Mouse (Mus musculus): ENCODE results near the gene Ammecr1.

- TF ChIP-seq POLR2A (IDR thresholded peaks at IDR 0.05; ENCODE audit: insufficient read length, low read depth) (no peak), MAX (IDR thresholded peaks at IDR 0.05; ENCODE audit: low read depth) (no peak), MYOG (IDR thresholded peaks at IDR 0.05; ENCODE audit: control insufficient read depth in 1 of 3, insufficient read depth in 1 of 3, insufficient read length in 2 of 3, low read depth in 2 of 3) (no peak), E2F4 (IDR thresholded peaks at IDR 0.05; ENCODE audit: insufficient read depth) (no peak), POLR2AphosphoS2 (IDR thresholded peaks at IDR 0.05; ENCODE audit: insufficient read length, low read depth) (no peak), USF1 (IDR thresholded peaks at IDR 0.05; ENCODE audit: low read depth) (no peak), MYOD1 (IDR thresholded peaks at IDR 0.05; ENCODE audit: control insufficient read depth in 1 of 3, insufficient read length in 2 of 3, low read depth in 2 of 3) (no peak), TCF12 (IDR thresholded peaks at IDR 0.05; ENCODE audit: insufficient read depth, poor library complexity, severe bottlenecking) (no peak), SRF (IDR thresholded peaks at IDR 0.05; ENCODE audit: control insufficient read depth, insufficient read length, low read depth) (no peak), TCF3 (IDR thresholded peaks at IDR 0.05; ENCODE audit: insufficient read length, low read depth) (no peak), CEBPB (IDR thresholded peaks at IDR 0.05; ENCODE audit: insufficient read depth, poor library complexity, severe bottlenecking) (no peak), REST (IDR thresholded peaks at IDR 0.05; ENCODE audit: insufficient read depth, insufficient read length) (no peak)
Measured at GRCm38 (mm10) chrX:142838841-142839240, 127.7 kb downstream of the Ammecr1 start.
